Mouse (Mus musculus) subcutaneous adipose tissue, adult 2 months (tissue): ENCODE data around the gene Skida1. TPM values are rescaled to one million over a fixed set of nuclear protein-coding genes. Genes with fewer than 3 reads are reported as not detected.

Source experiments
- polyA plus RNA-seq: library from polyadenylated mRNA; depleted of rRNA; stranded (reverse); fragments of >200 nt; gene quantifications from 2 replicates; pipeline ENCODE4 v1.2.3, GENCODE M21; 2012; ENCODE audit warnings: low replicate concordance; rRNA removed

The Skida1 gene
- polyA plus RNA-seq, result 1.1 and 4.8 TPM in 2 replicates

GRCm38 (mm10) chr2:18048453-18049075 is at the start of gene Skida1:
TSS of gene Skida1 (minus strand) at chr2:18049051.

GRCm38 (mm10) chr2:18055016-18055928 is 6.4 kb upstream of the Skida1 start, which contains the start of gene Mllt10:
TSS of gene Mllt10 (plus strand) at chr2:18055237.

GRCm38 (mm10) chr2:18037491-18037890 is 11.4 kb downstream of the Skida1 start, which contains the start of gene A930004D18Rik:
TSS of gene A930004D18Rik (minus strand) at chr2:18037737.

GRCm38 (mm10) chr2:17996858-17997257 is 52.0 kb downstream of the Skida1 start, which contains the start of gene H2al2a:
TSS of gene H2al2a (minus strand) at chr2:17996958.

Other genes starting within 250 kb of the Skida1 start
- not detected in 2 replicates for gene H2al2a, start 52.1 kb downstream of the Skida1 start, polyA plus RNA-seq
- 3.3 and 3.5 TPM in 2 replicates for gene A930004D18Rik, start 11.3 kb downstream of the Skida1 start, polyA plus RNA-seq
- 26.0 and 32.6 TPM in 2 replicates for gene Mllt10, start 6.2 kb upstream of the Skida1 start, polyA plus RNA-seq